Mouse (Mus musculus): ENCODE results near the gene Crym.

Gene Crym

GRCm38 (mm10) chr7:120158121-120158613 lies 43.7 kb downstream of the Crym start:
- DNase-seq: no peak

- no peak for DNase-seq
Observed at GRCm38 (mm10) chr7:120157575-120158061, 44.3 kb downstream of the Crym start.

DNA sequence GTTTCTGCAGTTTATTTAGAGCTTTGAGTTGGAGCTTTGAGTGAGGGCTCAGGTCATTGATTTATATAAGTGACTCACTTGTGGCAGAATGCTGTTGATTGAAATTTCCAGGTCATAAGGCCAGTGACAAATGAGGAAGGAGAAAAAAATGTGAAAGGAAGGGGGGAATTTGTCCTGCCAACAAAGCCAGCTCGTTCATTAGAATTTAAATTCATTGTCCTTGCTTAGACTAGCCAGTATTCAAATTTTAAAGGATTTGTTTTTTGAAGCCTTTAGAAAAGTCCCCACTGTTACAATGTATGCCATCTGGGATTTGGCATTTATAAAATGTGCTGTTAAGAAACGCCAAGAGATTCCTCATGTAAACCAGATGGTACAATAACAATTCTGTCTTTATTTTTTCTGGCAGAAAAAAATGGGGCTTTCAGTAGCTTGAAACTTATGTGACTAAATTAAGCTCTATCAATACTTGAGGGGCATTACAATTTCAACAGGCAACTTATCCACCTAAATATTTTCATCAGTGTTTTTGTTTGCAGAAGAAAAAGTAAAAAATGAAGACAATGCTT lies 45.0 kb downstream of the Crym start:
- no peak for DNase-seq

GRCm38 (mm10) chr7:120150898-120151297 lies 51.0 kb downstream of the Crym start:
- no peak for DNase-seq

- DNase-seq: no peak
Observed at GRCm38 (mm10) chr7:120150257-120150656, 51.7 kb downstream of the Crym start.

DNA sequence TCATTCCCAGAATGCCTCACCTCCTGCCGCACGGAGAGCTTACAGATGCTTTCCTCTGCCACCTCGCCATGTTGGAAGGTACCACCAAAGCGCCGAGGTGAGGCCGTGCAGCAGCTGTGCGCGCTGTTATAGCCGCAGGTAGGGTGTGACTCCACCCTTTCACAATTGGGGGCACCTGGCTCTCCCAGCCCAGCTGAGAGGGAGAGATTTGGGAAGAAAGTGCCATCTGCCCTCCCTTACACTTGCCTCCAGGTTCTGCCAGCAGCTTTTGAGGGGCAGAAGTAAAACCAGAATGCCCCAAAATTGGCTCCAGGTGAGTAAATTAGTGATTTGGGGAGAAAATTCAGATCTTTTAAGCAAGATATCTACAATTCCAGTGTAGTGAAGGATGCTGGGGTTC lies 56.7 kb downstream of the Crym start, which contains the start of gene Zp2:
Zp2 (minus strand) TSS at position 101 of the 400 bp plus-strand sequence.
- DNase-seq: no peak

DNA sequence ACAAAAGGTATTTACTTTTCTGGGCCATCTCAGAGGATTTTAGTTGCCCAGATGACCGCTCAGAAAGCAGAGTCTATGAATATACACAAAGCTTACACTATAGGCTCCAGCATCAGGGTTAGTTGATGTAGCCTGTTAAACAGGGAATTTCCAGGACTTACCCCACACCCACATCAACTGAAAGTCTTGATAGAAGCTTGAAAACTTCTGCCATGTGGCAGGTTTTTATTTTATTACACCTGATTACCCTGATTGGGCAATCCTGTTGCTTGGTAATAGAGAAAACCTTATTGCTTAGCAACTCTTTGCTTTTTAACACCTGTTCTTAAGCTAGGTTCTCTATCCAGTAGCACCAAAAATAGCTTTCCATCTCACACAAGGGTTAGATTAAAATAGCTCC lies 59.2 kb downstream of the Crym start:
- DNase-seq: no peak
